Mouse (Mus musculus) megakaryocyte-erythroid progenitor cell, adult 5-6 weeks (primary cell): ENCODE data around the gene Spata6. TPM values are rescaled to one million over a fixed set of nuclear protein-coding genes. Genes with fewer than 3 reads are reported as not detected.
A peak's percentile ranks its signal among the peaks of the same experiment; 100 is the strongest.

Experiments used
- ATAC-seq: replicated peaks from 2 replicates; pipeline ENCODE4 v1.8.0; 2016; ENCODE audit warnings: mild to moderate bottlenecking, inconsistent platforms; ENCODE audit not compliant: severe bottlenecking, poor library complexity, low FRiP score, low TSS enrichment
- total RNA-seq, 2 experiments: library from RNA; stranded (forward) in 1 of 2; stranded (reverse) in 1 of 2; fragments of 200-1000, 215-1000 nt in 1 of 2; fragments of >200 nt in 1 of 2; fragmentation: Nextera tagmentation in 1 of 2; gene quantifications; 2 replicates each; pipeline ENCODE4 v1.2.3; 2014 to 2017

Spata6 gene
- total RNA-seq (2014; fragmentation: Nextera tagmentation) (9.5 and 11.1 TPM in 2 replicates), total RNA-seq (2017) (6.3 and 7.9 TPM in 2 replicates)

DNA sequence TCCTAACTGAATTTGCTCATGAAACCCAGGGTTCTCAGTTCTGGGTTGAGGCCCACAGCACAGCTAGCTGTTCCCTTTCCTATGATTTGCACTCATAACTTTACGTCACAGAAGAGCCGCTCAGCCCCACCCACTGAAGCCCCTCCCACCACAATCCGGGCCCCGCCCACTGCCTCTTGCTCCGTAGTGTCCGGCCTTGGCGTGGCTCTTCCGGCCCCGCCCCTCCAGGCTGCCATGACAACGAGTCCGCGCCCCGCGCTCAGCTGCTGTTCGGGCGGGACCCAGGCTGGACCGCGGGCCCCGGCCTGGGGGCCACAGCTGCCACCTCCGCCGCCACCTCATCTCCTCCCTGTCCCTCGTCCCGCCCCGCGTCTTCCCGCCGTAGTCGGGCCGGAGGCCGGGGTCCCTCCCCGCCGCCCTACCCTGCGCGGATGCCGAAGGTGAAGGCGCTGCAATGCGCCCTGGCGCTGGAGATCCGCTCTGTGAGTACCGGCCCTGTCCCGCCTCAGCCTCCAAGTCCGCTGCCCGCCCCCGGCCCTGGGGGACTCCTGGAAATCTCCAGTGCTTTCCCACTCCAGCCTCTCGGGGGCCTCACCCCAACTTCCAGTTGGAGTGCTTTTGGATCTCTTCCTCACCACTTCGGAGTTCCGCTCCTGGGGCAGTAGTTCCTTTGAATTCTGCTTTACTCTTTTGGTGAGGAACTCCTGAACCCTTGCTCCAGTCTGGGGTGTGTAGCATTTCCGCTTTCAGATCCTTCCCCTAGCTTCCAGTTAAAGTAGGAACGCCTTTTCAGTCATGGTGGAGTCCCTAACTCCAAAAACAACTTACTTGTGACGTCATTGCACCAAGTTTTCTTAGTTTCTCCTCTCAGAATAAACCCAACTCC, at the start of gene Spata6:
TSS of gene Spata6 (plus strand) at position 209 of the 886 bp plus-strand sequence.
- peak; percentile 98 for ATAC-seq

DNA sequence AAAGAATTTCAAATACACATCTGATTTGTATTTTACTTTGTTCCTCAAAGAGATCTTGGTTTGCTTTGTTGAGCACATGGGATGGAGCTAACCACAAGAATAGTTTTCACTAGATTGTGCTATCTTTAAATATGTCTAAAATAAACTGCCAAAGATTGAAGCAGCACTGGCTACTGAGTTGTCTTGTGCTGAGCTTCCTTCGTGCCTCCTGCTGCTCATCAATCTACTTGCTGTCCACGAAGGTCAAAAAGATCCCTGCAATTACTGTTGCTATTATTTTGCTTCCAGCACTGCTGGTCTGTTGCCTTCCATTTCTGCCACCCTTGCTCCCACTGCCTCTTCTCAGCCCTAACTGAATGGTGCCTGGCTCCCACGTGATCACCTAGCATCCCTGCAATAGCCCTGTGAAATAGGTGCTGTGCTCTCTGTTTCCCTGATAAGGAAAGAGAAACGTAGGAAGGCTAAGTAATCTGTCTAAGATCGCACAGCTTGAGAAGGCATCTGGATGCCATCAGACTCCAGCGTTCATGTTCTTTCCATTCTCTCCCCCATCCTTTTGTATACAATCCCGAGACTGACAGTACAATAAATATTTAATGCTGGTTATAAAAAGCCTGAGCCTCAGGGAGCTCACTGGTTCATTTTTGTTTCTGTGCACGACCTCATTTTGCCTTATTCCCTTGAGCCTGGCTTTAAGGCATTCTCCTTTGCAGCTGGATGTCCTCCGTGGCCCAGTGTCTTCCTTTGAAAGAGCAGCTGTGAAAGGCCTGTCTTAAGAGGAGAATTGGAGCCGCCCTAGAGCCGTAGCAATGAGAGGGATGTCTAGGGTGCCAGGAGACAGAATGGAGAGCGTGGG, 49.0 kb upstream of the Spata6 start:
- no peak for ATAC-seq

DNA sequence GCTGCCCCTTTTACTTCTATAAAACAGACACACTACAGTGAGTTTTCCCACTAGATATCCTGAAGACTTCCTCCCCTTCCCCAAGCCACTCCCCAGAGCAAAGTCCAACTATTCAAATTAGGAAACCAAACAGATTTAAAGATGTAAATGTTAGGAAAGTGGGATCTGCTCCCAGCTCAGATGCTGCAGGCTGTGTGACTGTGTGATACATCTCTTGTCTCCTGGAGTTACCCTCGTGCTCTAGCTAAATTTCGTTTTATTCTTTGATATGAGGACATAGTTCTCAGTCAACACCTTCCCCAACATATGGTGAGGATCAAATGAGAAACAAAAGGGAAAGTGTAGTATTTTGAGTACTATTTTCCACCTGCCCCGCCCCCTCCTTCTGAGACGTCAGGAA, 48.3 kb upstream of the Spata6 start:
- no peak for ATAC-seq

DNA sequence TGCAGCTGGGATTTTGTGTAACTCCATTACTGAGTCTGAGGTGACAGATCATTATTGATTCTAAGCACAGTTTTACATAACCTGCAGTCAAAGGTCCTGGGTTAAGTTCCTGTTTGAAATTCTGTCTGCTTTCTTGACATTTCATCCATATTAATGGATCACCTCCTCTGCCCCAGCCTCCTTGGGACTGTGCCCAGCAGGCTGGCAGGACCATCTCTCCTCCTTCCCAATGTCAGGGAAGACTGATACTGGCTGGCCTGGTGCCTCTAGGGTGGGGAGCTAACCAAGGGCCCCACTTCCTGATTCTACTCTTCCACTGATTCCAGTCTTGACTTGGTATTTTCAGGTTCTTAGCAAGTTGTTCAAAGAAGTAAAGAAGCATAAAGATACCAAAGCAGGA, 45.9 kb upstream of the Spata6 start:
- no peak for ATAC-seq

DNA sequence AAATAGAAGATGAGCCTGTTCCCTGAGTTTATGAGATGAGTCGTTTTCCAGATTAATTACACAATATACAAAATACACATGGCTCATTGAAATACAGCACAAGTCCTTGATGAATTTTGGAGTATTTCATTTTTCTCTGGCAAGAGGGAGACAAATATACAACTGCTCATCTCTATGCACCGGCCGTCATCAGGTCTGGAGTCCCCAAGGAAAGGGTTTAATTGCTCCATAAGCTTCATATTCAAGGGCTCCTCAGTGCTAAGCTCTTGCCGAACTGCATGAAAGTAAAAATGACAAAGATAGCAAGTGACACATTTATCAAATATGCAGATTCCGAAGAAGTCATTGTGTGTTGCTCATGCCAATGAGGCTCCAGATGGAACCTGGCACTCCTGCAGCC, 37.9 kb upstream of the Spata6 start:
- no peak for ATAC-seq

DNA sequence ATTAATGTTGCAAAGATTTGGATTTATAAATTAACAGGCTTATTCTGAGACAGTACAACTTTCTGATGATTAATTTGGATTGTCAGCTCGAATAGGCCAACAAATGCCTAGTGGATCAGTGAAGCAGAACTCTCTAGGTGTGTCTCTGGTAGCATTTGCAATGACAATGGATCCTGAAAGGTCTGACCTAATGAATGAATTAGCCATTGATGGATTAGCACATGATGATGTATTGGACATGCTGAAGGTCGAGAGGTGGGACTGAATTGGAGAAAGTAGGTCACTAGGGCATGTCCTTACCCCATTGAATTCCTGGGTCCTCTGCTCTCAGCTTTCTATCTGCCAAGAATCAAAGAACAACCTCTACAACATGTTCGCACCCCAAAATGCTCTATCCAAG, 37.0 kb upstream of the Spata6 start:
- ATAC-seq: no peak

DNA sequence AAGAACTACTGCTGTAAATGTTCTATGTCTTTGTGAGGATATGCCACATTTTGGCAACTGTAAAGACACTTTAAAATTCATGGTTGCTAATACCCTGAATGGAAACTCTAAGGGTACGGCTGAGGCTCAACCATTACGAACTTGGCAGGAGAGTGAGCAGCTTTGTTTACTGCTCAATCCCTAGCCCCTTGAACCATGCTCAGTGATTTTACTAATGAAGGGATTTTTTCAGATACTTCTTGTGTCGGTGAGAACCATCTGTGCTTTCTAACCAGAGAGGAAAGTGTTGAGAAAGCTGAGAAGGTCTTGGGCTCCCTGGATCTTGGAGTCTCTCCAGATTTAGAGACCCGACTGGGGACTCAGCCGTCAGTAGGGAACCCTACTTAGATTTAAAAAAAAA, 35.9 kb upstream of the Spata6 start:
- no peak for ATAC-seq

DNA sequence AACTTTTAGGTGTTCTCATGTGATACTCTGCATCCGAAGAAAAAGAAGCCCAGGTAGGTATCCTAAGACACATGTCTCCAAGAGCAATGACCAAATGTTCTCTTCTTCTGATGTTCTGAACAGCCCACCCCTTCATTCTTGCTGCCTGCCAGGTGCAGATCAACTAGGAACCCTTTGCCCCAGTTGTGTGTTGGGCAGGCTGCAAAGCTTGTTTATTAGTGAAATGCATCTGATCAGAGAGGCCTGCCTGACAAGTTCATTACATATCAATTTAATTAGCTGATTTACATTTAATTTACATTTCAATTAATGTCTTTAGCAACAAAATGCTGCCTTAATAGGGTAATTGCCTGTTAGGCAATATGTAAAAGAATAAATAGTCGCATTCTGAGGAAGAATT, 33.8 kb upstream of the Spata6 start:
- no peak for ATAC-seq

DNA sequence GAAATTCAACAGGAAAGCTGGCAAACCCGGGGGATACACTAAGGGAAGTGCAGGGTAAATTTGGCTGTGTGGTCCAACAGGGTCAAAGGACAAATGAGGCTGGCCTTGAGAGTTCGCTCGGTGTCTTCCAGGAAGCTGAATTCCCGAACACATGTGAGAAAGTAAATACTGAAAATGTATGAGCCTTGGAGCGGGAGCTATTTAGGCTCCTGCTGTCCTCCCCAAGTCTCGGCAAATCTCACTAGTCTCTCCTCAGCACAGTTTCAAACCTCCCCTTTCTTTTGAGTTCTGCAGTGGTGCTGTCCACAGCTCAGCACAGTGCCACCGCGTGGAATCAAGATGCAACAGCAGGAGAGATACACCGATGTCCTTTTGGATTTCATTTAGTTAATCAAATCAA, 32.8 kb upstream of the Spata6 start:
- ATAC-seq: peak; percentile 89

DNA sequence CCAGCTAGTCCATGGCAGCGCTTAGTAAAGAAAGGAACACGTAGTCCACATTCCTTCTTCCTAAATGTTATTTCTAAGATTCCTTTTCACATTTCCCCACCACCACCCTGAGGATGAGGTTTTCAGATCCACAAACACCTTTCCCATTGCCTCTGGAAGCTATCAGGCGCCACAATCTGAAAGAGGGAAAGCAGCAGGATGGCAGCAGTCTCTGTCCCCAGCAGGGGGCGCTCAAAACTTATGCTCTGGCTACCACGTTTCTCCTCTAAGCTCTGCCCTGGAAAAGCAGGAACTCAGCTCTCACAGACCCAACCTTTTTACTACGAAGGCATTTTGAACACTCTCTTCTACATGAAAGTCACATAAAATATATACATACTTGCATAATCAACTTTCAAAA, 32.2 kb upstream of the Spata6 start:
- peak; percentile 93 for ATAC-seq

DNA sequence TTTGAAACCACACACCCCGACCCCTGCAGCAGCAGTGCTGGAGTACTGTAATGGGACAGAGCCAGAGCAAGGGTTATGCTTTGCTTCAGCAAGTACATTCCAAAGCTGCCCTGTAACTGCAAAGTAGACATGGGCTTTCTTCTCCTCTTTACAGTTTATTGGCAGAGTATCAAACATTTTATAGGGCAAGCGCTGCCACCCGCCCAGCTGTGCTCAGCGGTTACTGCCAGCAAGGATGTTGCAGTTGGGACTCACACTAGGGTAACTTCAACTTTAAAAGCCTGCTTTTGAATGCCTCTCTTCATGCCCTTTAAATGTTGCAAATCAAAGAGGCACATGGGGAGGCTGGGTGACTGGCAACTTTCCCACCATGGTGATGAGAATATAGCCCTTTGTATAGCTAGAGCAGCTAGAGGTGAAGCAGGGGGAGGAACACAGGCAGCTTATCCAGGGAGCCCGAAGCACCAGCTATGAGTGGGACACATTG, 28.7 kb upstream of the Spata6 start:
- ATAC-seq: no peak

DNA sequence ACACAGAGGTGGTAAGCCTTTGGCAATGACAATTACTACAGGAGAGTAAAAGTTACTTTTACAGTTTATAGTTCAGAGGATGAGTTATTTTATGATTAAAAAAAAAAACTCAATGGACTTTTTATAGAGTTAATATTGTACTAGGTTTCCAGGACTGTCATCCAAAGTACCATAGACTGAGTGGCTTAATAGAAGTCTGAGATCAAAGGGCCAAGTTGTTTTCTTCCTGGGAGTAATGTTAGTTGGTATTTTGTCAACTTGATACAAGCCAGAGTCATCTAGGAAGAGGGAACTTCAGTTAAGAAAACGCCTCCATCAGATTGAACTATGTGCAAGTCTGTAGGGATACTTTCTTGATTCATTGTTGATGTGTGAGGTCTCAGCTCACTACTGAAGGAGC, 18.4 kb upstream of the Spata6 start:
- ATAC-seq: no peak

DNA sequence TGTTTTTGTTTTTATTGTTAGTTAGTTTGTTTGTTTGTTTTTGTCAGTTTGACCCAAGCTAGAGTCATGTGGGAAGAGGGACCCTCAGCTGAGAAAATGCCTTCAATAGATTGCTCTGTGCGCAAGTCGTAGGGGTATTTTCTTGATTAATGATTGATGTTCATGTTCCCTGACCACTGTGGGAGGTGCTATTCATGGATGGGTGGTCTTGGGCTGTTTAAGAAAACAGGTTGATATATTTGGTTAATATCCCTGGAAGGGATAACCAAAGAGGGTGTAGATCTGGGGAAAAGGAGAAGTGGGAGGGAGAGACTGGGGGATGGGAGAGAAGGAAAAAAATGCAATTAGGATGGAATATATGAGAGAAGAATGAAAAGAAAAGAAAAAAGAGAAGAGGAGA, 15.7 kb upstream of the Spata6 start:
- no peak for ATAC-seq

DNA sequence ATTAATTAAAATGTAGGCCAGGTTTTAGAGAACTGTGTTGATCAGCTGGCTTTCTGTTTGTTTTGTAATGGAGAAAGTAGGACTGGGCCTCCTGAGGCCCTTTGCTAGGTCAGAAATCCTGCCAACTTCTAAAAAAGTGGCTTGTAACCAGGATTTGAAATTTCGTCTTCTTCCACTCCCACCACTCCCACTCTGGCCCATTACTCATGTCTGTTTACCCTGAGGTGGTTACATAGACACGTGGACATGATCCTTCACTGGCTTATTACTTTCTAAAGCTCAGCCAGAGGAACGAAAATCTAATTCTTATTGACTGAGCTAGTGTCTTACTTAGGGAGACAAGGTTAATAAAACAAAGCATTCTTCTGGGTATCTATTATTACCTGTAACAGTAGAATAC, 14.8 kb upstream of the Spata6 start:
- ATAC-seq: no peak

DNA sequence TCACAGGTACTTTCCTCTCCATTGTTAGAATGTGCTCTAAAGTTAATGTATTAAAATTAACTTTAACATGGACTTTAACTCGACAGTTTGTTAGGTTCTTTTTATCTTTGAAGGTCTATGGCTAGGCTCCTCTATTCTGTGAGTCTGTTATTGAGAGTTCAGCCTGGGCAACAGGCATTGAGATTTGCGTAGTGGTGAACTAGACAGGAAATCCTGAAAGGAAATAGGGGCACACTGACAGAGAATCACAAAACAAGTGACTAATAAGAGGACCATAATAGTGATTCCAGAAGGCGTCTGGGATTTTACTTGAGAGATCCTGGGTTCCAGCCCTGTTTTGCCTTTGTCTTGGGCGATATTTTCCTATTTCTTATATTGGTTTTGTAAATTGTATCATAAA, 488 bp upstream of the Spata6 start:
- ATAC-seq: no peak

DNA sequence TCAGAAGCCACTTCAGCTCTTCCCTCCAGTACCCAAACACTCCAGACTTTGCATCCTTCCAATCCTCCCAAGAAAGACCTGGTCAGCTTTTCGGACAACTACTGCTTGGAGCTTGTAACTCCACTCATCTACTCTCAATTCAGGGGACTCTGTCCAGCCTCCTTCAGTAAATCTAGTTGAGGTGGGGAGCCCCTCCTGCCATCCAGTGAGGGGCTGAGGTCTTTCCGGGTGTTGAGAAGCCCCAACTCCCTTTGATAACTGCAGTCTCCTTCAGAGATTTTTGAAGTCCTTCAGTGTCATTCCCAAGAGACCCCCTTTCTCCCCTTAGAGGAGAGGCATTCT, 849 bp downstream of the Spata6 start:
- ATAC-seq: no peak

DNA sequence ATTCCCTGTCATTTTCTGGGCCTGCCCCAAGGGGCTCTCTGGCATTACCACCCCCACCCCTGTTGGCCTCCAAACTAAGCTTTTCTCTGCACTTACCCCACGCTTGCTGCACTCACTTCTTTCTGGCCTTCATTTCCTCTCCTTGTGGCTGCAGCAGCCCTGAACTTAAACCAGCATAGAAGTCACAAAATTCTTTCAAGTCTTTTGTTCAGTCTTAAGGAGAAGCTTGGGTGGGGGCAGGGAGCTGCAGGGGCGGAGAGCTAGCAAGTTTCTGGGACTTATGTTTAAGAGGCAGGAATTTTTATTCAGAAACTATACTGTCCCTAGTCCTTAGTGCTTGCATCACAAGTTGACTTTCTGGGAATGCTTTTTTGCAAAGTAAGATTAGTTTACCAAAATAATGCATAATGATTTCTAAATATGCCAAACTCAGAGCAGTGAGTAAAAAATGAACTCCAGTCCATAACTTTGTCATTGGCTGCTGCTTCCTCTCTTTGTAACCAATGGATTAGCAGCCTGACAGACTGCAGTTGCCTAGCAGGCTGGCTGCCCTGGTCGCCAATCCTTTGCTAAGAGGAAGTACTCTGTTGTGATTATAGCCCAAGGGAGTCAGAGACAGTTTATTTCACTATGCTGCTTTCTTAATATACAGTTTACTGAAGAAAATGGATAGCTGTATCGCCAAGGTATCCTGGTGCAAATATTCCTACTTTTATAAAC, 1.5 kb downstream of the Spata6 start:
- peak; percentile 59; the same call in 1 of the 2 replicates for ATAC-seq

DNA sequence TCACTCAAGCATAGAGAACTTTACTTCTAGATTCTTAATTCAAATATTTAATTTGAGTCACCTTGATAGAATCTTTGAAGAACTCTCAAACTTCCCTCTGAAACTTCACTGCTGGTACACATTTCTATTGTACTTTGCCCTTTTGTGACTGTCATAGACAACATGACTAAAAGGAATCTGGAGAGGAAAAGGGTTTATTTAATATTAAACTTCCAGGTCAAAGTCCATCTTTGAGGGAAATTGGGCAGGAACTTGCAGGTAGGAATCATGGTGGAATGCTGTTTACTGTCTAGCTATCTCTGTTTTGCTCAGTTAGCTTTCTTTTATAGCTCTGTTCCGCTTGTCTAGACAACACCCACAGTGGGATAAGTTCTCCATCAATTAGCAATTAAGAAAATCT, 17.8 kb downstream of the Spata6 start:
- ATAC-seq: no peak

DNA sequence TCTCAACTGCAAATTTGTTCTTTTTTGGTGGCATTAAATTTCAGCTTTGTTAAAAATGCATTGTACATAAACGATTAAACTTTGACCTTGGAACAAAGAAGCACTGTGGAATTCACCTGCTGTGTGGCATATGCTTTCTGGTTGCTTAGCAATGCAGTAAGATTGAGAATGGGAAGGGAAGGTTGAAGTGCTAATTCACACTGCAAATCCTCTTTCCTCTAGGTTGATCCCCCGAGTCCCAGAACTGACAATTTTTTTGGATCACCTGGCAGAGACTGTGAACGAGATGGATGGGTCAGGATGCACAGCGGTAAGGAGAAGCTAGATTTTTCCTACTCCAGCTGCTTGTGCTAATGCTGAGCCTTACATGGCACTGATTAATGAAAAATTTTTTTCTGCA, 60.7 kb downstream of the Spata6 start:
- no peak for ATAC-seq

DNA sequence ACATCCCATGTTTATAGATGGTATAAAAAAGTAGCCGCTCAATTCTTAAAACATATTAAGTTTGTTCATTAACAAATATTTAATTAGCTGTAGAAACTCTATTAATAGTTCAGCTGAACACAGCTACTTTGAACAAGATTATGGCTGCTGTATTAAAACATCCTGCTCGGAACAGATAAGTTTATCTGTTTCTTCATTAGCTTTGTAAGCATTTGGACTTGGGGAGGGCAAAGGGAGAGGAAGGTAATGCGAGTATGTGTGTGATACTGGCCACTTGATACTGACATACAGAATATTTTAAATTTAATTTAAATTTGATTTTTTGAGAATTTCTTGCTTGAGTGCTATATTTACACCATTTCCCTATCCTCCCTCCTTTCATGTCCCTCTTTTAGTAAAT, 80.1 kb downstream of the Spata6 start:
- peak; percentile 84 for ATAC-seq
